Mouse (Mus musculus): Measurements from ENCODE around the gene Pibf1. TPM values are rescaled to one million over a fixed set of nuclear protein-coding genes. Genes with fewer than 3 reads are reported as not detected.

The Pibf1 gene
- polyA plus RNA-seq, 1 experiment = 2.5 TPM

- Histone ChIP-seq H3K36me3 (ENCODE audit: control insufficient read depth, insufficient read depth) (no peaks in the 10 kb centered on the region), H3K4me2 (ENCODE audit: low read depth) (no peak overlapping the region), H3K79me2 (ENCODE audit: control insufficient read depth, insufficient read depth) (peaks cover 3% of the 10 kb centered on the region), H3K4me3 (no peak overlapping the region), H3K27me3 (ENCODE audit: control insufficient read depth, insufficient read depth, insufficient read length) (no peaks in the 10 kb centered on the region), H3ac (ENCODE audit: control insufficient read depth, insufficient read length) (no peak overlapping the region)
- no peak for TF ChIP-seq MYOG (IDR thresholded peaks at IDR 0.05; ENCODE audit: control insufficient read depth in 1 of 3, insufficient read depth in 1 of 3, insufficient read length in 2 of 3, low read depth in 2 of 3)
- no peak for TF ChIP-seq E2F4 (IDR thresholded peaks at IDR 0.05; ENCODE audit: insufficient read depth)
- no peak for TF ChIP-seq MYOD1 (IDR thresholded peaks at IDR 0.05; ENCODE audit: control insufficient read depth in 1 of 3, insufficient read length in 2 of 3, low read depth in 2 of 3)
- TF ChIP-seq USF1 (IDR thresholded peaks at IDR 0.05; ENCODE audit: low read depth) = no peak
- no peak for TF ChIP-seq POLR2AphosphoS2 (IDR thresholded peaks at IDR 0.05; ENCODE audit: insufficient read length, low read depth)
- TF ChIP-seq TCF12 (IDR thresholded peaks at IDR 0.05; ENCODE audit: insufficient read depth, poor library complexity, severe bottlenecking) = no peak
These were observed 195.2 kb downstream of the Pibf1 start for GRCm38 (mm10) chr14:99294424-99294823.

GRCm38 (mm10) chr14:99295606-99296341 is 196.6 kb downstream of the Pibf1 start:
- H3K79me2 ChIP-seq (ENCODE audit: control insufficient read depth, insufficient read depth) = peaks cover 16% of the 10 kb centered on the region
- H3K27me3 ChIP-seq (ENCODE audit: control insufficient read depth, insufficient read depth, insufficient read length) = no peaks in the 10 kb centered on the region
- H3K4me2 ChIP-seq (ENCODE audit: low read depth) = peak overlapping the region; percentile 77
- TF ChIP-seq TCF12 (IDR thresholded peaks at IDR 0.05; ENCODE audit: insufficient read depth, poor library complexity, severe bottlenecking) (no peak), USF1 (IDR thresholded peaks at IDR 0.05; ENCODE audit: low read depth) (no peak), E2F4 (IDR thresholded peaks at IDR 0.05; ENCODE audit: insufficient read depth) (no peak), REST (IDR thresholded peaks at IDR 0.05; ENCODE audit: insufficient read depth, insufficient read length) (no peak), SRF (IDR thresholded peaks at IDR 0.05; ENCODE audit: control insufficient read depth, insufficient read length, low read depth) (no peak), TCF3 (IDR thresholded peaks at IDR 0.05; ENCODE audit: insufficient read length, low read depth) (no peak), POLR2A (IDR thresholded peaks at IDR 0.05; ENCODE audit: insufficient read length, low read depth) (no peak), MYOD1 (IDR thresholded peaks at IDR 0.05; ENCODE audit: control insufficient read depth in 1 of 3, insufficient read length in 2 of 3, low read depth in 2 of 3) (no peak), MYOG (IDR thresholded peaks at IDR 0.05; ENCODE audit: control insufficient read depth in 1 of 3, insufficient read depth in 1 of 3, insufficient read length in 2 of 3, low read depth in 2 of 3) (no peak), CEBPB (IDR thresholded peaks at IDR 0.05; ENCODE audit: insufficient read depth, poor library complexity, severe bottlenecking) (no peak), MAX (IDR thresholded peaks at IDR 0.05; ENCODE audit: low read depth) (no peak), POLR2AphosphoS2 (IDR thresholded peaks at IDR 0.05; ENCODE audit: insufficient read length, low read depth) (no peak)
- H3K36me3 ChIP-seq (ENCODE audit: control insufficient read depth, insufficient read depth) = no peaks in the 10 kb centered on the region
- no peak overlapping the region for H3ac ChIP-seq (ENCODE audit: control insufficient read depth, insufficient read length)
- H3K4me3 ChIP-seq = no peak overlapping the region

- Histone ChIP-seq H3ac (ENCODE audit: control insufficient read depth, insufficient read length) (peak within 1 kb of the TSS; percentile 95), H3K27me3 (ENCODE audit: control insufficient read depth, insufficient read depth, insufficient read length) (no peaks in the 10 kb centered on the region), H3K4me2 (ENCODE audit: low read depth) (peak within 1 kb of the TSS; percentile 84), H3K36me3 (ENCODE audit: control insufficient read depth, insufficient read depth) (peaks cover 10% of the 10 kb centered on the region), H3K4me3 (peak within 1 kb of the TSS; percentile 53), H3K79me2 (ENCODE audit: control insufficient read depth, insufficient read depth) (peaks cover 43% of the 10 kb centered on the region)
- TF ChIP-seq POLR2AphosphoS2 (IDR thresholded peaks at IDR 0.05; ENCODE audit: insufficient read length, low read depth) = peak; percentile 82
- no peak for TF ChIP-seq MAX (IDR thresholded peaks at IDR 0.05; ENCODE audit: low read depth)
- no peak for TF ChIP-seq TCF3 (IDR thresholded peaks at IDR 0.05; ENCODE audit: insufficient read length, low read depth)
- peak in 1 of 3 experiments; percentile 27 for TF ChIP-seq MYOD1 (IDR thresholded peaks at IDR 0.05; ENCODE audit: control insufficient read depth in 1 of 3, insufficient read length in 2 of 3, low read depth in 2 of 3)
- peak; percentile 86 for TF ChIP-seq POLR2A (IDR thresholded peaks at IDR 0.05; ENCODE audit: insufficient read length, low read depth)
- TF ChIP-seq E2F4 (IDR thresholded peaks at IDR 0.05; ENCODE audit: insufficient read depth) = no peak
- no peak for TF ChIP-seq USF1 (IDR thresholded peaks at IDR 0.05; ENCODE audit: low read depth)
- no peak for TF ChIP-seq MYOG (IDR thresholded peaks at IDR 0.05; ENCODE audit: control insufficient read depth in 1 of 3, insufficient read depth in 1 of 3, insufficient read length in 2 of 3, low read depth in 2 of 3)
These were observed 199.3 kb downstream of the Pibf1 start, which contains the start of gene Klf5 for GRCm38 (mm10) chr14:99298385-99299021. Gene Klf5, plus strand, starts transcription at chr14:99298691.

GRCm38 (mm10) chr14:99299022-99299481 is 199.8 kb downstream of the Pibf1 start:
- Histone ChIP-seq H3K79me2 (ENCODE audit: control insufficient read depth, insufficient read depth) (peaks cover 49% of the 10 kb centered on the region), H3K4me3 (peak overlapping the region; percentile 53), H3K36me3 (ENCODE audit: control insufficient read depth, insufficient read depth) (peaks cover 16% of the 10 kb centered on the region), H3K27me3 (ENCODE audit: control insufficient read depth, insufficient read depth, insufficient read length) (no peaks in the 10 kb centered on the region), H3K4me2 (ENCODE audit: low read depth) (peak overlapping the region; percentile 39), H3ac (ENCODE audit: control insufficient read depth, insufficient read length) (peak overlapping the region; percentile 95)
- TF ChIP-seq CEBPB (IDR thresholded peaks at IDR 0.05; ENCODE audit: insufficient read depth, poor library complexity, severe bottlenecking) (no peak), E2F4 (IDR thresholded peaks at IDR 0.05; ENCODE audit: insufficient read depth) (no peak), MYOD1 (IDR thresholded peaks at IDR 0.05; ENCODE audit: control insufficient read depth in 1 of 3, insufficient read length in 2 of 3, low read depth in 2 of 3) (no peak), POLR2A (IDR thresholded peaks at IDR 0.05; ENCODE audit: insufficient read length, low read depth) (peak; percentile 3), SRF (IDR thresholded peaks at IDR 0.05; ENCODE audit: control insufficient read depth, insufficient read length, low read depth) (no peak), USF1 (IDR thresholded peaks at IDR 0.05; ENCODE audit: low read depth) (no peak), MAX (IDR thresholded peaks at IDR 0.05; ENCODE audit: low read depth) (no peak)

All from myocyte (in vitro differentiated cells).